Mouse (Mus musculus) hindbrain, embryonic 14.5 days (tissue): ENCODE results near the gene Wfdc18. TPM values are rescaled to one million over a fixed set of nuclear protein-coding genes. Genes with fewer than 3 reads are reported as not detected.
A peak's percentile ranks its signal among the peaks of the same experiment; 100 is the strongest.

ENCODE experiments used
- ATAC-seq: fragments of 200-750 bp; cut with Nextera tagmentation; 2 replicates; pipeline ENCODE4 v1.8.0; 2017; ENCODE audit warnings: moderate number of reproducible peaks, mild to moderate bottlenecking, moderate TSS enrichment, moderate library complexity; ENCODE audit not compliant: low FRiP score
- DNase-seq: peaks from one replicate; pipeline ENCODE4 v3.0.0-alpha.2; 2015; ENCODE audit warnings: low spot score
- H3K27ac ChIP-seq: fragments of 300-500 bp; sonication (generic); 2 replicates; pipeline ENCODE4 v1.5.1; 2014; ENCODE audit warnings: mild to moderate bottlenecking, moderate library complexity
- H3K27me3 ChIP-seq: fragments of 300-500 bp; sonication (generic); 2 replicates; pipeline ENCODE4 v1.6.1; 2014; ENCODE audit warnings: mild to moderate bottlenecking, low read length, mixed read lengths; ENCODE audit not compliant: control insufficient read depth, insufficient read depth
- H3K36me3 ChIP-seq: fragments of 300-500 bp; sonication (generic); replicated peaks from 2 replicates; pipeline ENCODE4 v1.6.1; 2014; ENCODE audit not compliant: control insufficient read depth, insufficient read depth
- H3K4me1 ChIP-seq: fragments of 300-500 bp; sonication (generic); replicated peaks from 2 replicates; pipeline ENCODE4 v1.6.1; 2014; ENCODE audit warnings: antibody characterized with exemption, low read length, mixed read lengths; ENCODE audit not compliant: control insufficient read depth, insufficient read depth
- H3K4me2 ChIP-seq: fragments of 300-500 bp; sonication (generic); replicated peaks from 2 replicates; pipeline ENCODE4 v1.6.1; 2014; ENCODE audit warnings: mild to moderate bottlenecking, moderate library complexity
- H3K4me3 ChIP-seq: fragments of 300-500 bp; sonication (generic); replicated peaks from 2 replicates; pipeline ENCODE4 v1.5.1; 2014; ENCODE audit warnings: mild to moderate bottlenecking, low read length
- H3K9ac ChIP-seq: fragments of 300-500 bp; sonication (generic); 2 replicates; pipeline ENCODE4 v1.6.1; 2014
- H3K9me3 ChIP-seq: fragments of 300-500 bp; sonication (generic); 2 replicates; pipeline ENCODE4 v1.6.1; 2016; ENCODE audit warnings: low read length; ENCODE audit not compliant: control insufficient read depth
- WGBS: fragments of 180-500 bp; shearing (Covaris S2); extraction: QIAGEN DNeasy Blood & Tissue Kit; methylation state at CpG from one replicate; pipeline ENCODE4 v1.1.7; 2014; 5-methylcytosine and 5-hydroxymethylcytosine counted together
- polyA plus RNA-seq: library from polyadenylated mRNA; unstranded; fragments of >200 nt; fragmentation: Nextera tagmentation; extraction: Ambion mirVana; gene quantifications from 2 replicates; pipeline ENCODE4 v1.2.1, GENCODE M21; 2014

The Wfdc18 gene
- polyA plus RNA-seq, 1 experiment from 2014 or later: not detected

GRCm38 (mm10) chr11:83739241-83739640 lies 30.4 kb downstream of the Wfdc18 start:
- H3K27me3 ChIP-seq: no peaks in the 10 kb centered on the region
- no peak overlapping the region for H3K9ac ChIP-seq
- H3K4me3 ChIP-seq: no peak overlapping the region
- no peak overlapping the region for H3K4me2 ChIP-seq
- no peak overlapping the region for H3K27ac ChIP-seq
- WGBS: 30% methylated on average over 5 of the region's 5 CpGs
- H3K4me1 ChIP-seq: no peaks in the 10 kb centered on the region
- H3K36me3 ChIP-seq: no peaks in the 10 kb centered on the region
- DNase-seq (peak; percentile 91), ATAC-seq (no peak)
- H3K9me3 ChIP-seq: no peaks in the 10 kb centered on the region

GRCm38 (mm10) chr11:83740443-83740991 lies 31.7 kb downstream of the Wfdc18 start:
- Histone ChIP-seq H3K4me1 (no peaks in the 10 kb centered on the region), H3K9ac (no peak overlapping the region), H3K36me3 (no peaks in the 10 kb centered on the region), H3K27me3 (no peaks in the 10 kb centered on the region), H3K27ac (no peak overlapping the region), H3K4me2 (no peak overlapping the region), H3K9me3 (no peaks in the 10 kb centered on the region), H3K4me3 (no peak overlapping the region)
- ATAC-seq (no peak), DNase-seq (no peak)
- WGBS: 83% methylated on average over 4 of the region's 4 CpGs

GRCm38 (mm10) chr11:83741841-83742240 lies 33.0 kb downstream of the Wfdc18 start:
- H3K4me2 ChIP-seq: no peak overlapping the region
- no peak overlapping the region for H3K27ac ChIP-seq
- DNase-seq (no peak), ATAC-seq (no peak)
- H3K9me3 ChIP-seq: no peaks in the 10 kb centered on the region
- no peaks in the 10 kb centered on the region for H3K27me3 ChIP-seq
- WGBS: 83% methylated on average over 5 of the region's 5 CpGs
- no peaks in the 10 kb centered on the region for H3K36me3 ChIP-seq
- H3K4me3 ChIP-seq: no peak overlapping the region
- no peaks in the 10 kb centered on the region for H3K4me1 ChIP-seq
- no peak overlapping the region for H3K9ac ChIP-seq

- Histone ChIP-seq H3K36me3 (no peaks in the 10 kb centered on the region), H3K27me3 (no peaks in the 10 kb centered on the region), H3K4me1 (no peaks in the 10 kb centered on the region), H3K9me3 (no peaks in the 10 kb centered on the region), H3K27ac (no peak overlapping the region), H3K4me3 (no peak overlapping the region), H3K9ac (no peak overlapping the region), H3K4me2 (no peak overlapping the region)
- DNase-seq: no peak
- WGBS: 74% methylated on average over 9 of the region's 9 CpGs
- no peak for ATAC-seq
These were observed 34.0 kb downstream of the Wfdc18 start for GRCm38 (mm10) chr11:83742731-83743355.

GRCm38 (mm10) chr11:83743525-83743924 lies 34.7 kb downstream of the Wfdc18 start:
- Histone ChIP-seq H3K4me2 (no peak overlapping the region), H3K4me1 (no peaks in the 10 kb centered on the region), H3K27ac (no peak overlapping the region), H3K9ac (no peak overlapping the region), H3K36me3 (no peaks in the 10 kb centered on the region), H3K27me3 (0 out of 2 replicates have a peak, but pooled peaks cover 4% of the 10 kb centered on the region), H3K9me3 (no peaks in the 10 kb centered on the region), H3K4me3 (no peak overlapping the region)
- WGBS: 86% methylated on average over 3 of the region's 3 CpGs
- ATAC-seq (no peak), DNase-seq (no peak)

- Histone ChIP-seq H3K36me3 (no peaks in the 10 kb centered on the region), H3K9me3 (no peaks in the 10 kb centered on the region), H3K4me3 (no peak overlapping the region), H3K27ac (no peak overlapping the region), H3K27me3 (peaks cover 18% of the 10 kb centered on the region), H3K9ac (no peak overlapping the region), H3K4me2 (no peak overlapping the region), H3K4me1 (no peaks in the 10 kb centered on the region)
- ATAC-seq: no peak
- 83% methylated on average over 4 of the region's 4 CpGs for WGBS
- no peak for DNase-seq
These were observed 37.3 kb downstream of the Wfdc18 start for GRCm38 (mm10) chr11:83746152-83746551.

- no peak within 1 kb of the TSS for H3K4me3 ChIP-seq
- no peak for DNase-seq
- no peaks in the 10 kb centered on the region for H3K9me3 ChIP-seq
- WGBS: 83% methylated on average over 5 of the region's 5 CpGs
- ATAC-seq: no peak
- no peaks in the 10 kb centered on the region for H3K4me1 ChIP-seq
- no peak within 1 kb of the TSS for H3K4me2 ChIP-seq
- no peak within 1 kb of the TSS for H3K9ac ChIP-seq
- H3K27ac ChIP-seq: no peak within 1 kb of the TSS
- H3K27me3 ChIP-seq: peaks cover 23% of the 10 kb centered on the region
- H3K36me3 ChIP-seq: no peaks in the 10 kb centered on the region
These were observed 37.9 kb downstream of the Wfdc18 start, which contains the start of gene Wfdc21 for GRCm38 (mm10) chr11:83746681-83747080. TSS of gene Wfdc21 (plus strand) at chr11:83746940.

GRCm38 (mm10) chr11:83747376-83748265 lies 38.8 kb downstream of the Wfdc18 start:
- H3K36me3 ChIP-seq: no peaks in the 10 kb centered on the region
- DNase-seq (no peak), ATAC-seq (no peak)
- no peak overlapping the region for H3K4me3 ChIP-seq
- H3K27ac ChIP-seq: no peak overlapping the region
- no peak overlapping the region for H3K4me2 ChIP-seq
- no peaks in the 10 kb centered on the region for H3K9me3 ChIP-seq
- H3K9ac ChIP-seq: no peak overlapping the region
- 76% methylated on average over 6 of the region's 6 CpGs for whole genome bisulfite sequencing
- no peaks in the 10 kb centered on the region for H3K4me1 ChIP-seq
- peaks cover 33% of the 10 kb centered on the region for H3K27me3 ChIP-seq

- peak within 1 kb of the TSS; percentile 79 for H3K9ac ChIP-seq
- H3K4me2 ChIP-seq: peak within 1 kb of the TSS; percentile 73
- peak; percentile 94 for ATAC-seq
- H3K27me3 ChIP-seq: peaks cover 27% of the 10 kb centered on the region
- DNase-seq: peak; percentile 93
- H3K27ac ChIP-seq: peak within 1 kb of the TSS; percentile 83
- H3K9me3 ChIP-seq: no peaks in the 10 kb centered on the region
- peaks cover 15% of the 10 kb centered on the region for H3K4me1 ChIP-seq
- H3K4me3 ChIP-seq: peak within 1 kb of the TSS; percentile 59
- under 1% methylated on average over 47 of the region's 47 CpGs for WGBS
- H3K36me3 ChIP-seq: peaks cover 32% of the 10 kb centered on the region
These were observed 44.9 kb downstream of the Wfdc18 start, which contains the start of gene Heatr6 for GRCm38 (mm10) chr11:83753581-83754181. TSS of gene Heatr6 (plus strand) at chr11:83753696.
